Mouse (Mus musculus) intestine, postnatal 0 days (tissue): Measurements from ENCODE around the gene Zcchc14. TPM values are rescaled to one million over a fixed set of nuclear protein-coding genes. Genes with fewer than 3 reads are reported as not detected.

Experiments
- ATAC-seq: fragments of 200-750 bp; cut with Nextera tagmentation; 2 replicates; pipeline ENCODE4 v1.8.0; 2017; ENCODE audit warnings: mild to moderate bottlenecking, moderate TSS enrichment, moderate library complexity
- H3K27ac ChIP-seq: fragments of 300-500 bp; sonication (generic); 2 replicates; pipeline ENCODE4 v1.5.1; 2014; ENCODE audit warnings: mild to moderate bottlenecking, low read depth, low read length, moderate library complexity
- H3K27me3 ChIP-seq: fragments of 300-500 bp; sonication (generic); replicated peaks from 2 replicates; pipeline ENCODE4 v1.6.1; 2014; ENCODE audit warnings: low read length, mixed read lengths; ENCODE audit not compliant: control insufficient read depth, insufficient read depth
- H3K36me3 ChIP-seq: fragments of 300-500 bp; sonication (generic); 2 replicates; pipeline ENCODE4 v1.6.1; 2014; ENCODE audit warnings: mild to moderate bottlenecking, moderate library complexity; ENCODE audit not compliant: control insufficient read depth, insufficient read depth
- H3K4me1 ChIP-seq: fragments of 300-500 bp; sonication (generic); replicated peaks from 2 replicates; pipeline ENCODE4 v1.6.1; 2014; ENCODE audit warnings: antibody characterized with exemption, low read length, mixed read lengths; ENCODE audit not compliant: control insufficient read depth, insufficient read depth
- H3K4me2 ChIP-seq: fragments of 300-500 bp; sonication (generic); replicated peaks from 2 replicates; pipeline ENCODE4 v1.6.1; 2014; ENCODE audit warnings: low read depth, mild to moderate bottlenecking, moderate library complexity
- H3K4me3 ChIP-seq: fragments of 300-500 bp; sonication (generic); 2 replicates; pipeline ENCODE4 v1.5.1; 2014; ENCODE audit warnings: low read depth, low read length
- H3K9ac ChIP-seq: fragments of 300-500 bp; sonication (generic); 2 replicates; pipeline ENCODE4 v1.6.1; 2014; ENCODE audit warnings: mild to moderate bottlenecking, low read depth, low read length
- H3K9me3 ChIP-seq: fragments of 300-500 bp; sonication (generic); 2 replicates; pipeline ENCODE4 v1.6.1; 2016; ENCODE audit warnings: mixed run types; ENCODE audit not compliant: control insufficient read depth
- CTCF ChIP-seq: sonication (generic); IDR thresholded peaks from 2 replicates; pipeline ENCODE4 v1.5.1; 2016; ENCODE audit warnings: low read depth, mild to moderate bottlenecking, control low read depth, antibody characterized with exemption, moderate library complexity
- WGBS: fragments of 180-500 bp; shearing (Covaris S2); extraction: QIAGEN DNeasy Blood & Tissue Kit; methylation state at CpG from one replicate; pipeline ENCODE4 v1.1.7; 2014; 5-methylcytosine and 5-hydroxymethylcytosine counted together
- polyA plus RNA-seq: library from polyadenylated mRNA; unstranded; fragments of >200 nt; fragmentation: Nextera tagmentation; extraction: Ambion mirVana; gene quantifications from 2 replicates; pipeline ENCODE4 v1.2.1, GENCODE M21; 2015

Zcchc14 gene
- polyA plus RNA-seq, 1 experiment from 2014 or later = 6.9 TPM

DNA sequence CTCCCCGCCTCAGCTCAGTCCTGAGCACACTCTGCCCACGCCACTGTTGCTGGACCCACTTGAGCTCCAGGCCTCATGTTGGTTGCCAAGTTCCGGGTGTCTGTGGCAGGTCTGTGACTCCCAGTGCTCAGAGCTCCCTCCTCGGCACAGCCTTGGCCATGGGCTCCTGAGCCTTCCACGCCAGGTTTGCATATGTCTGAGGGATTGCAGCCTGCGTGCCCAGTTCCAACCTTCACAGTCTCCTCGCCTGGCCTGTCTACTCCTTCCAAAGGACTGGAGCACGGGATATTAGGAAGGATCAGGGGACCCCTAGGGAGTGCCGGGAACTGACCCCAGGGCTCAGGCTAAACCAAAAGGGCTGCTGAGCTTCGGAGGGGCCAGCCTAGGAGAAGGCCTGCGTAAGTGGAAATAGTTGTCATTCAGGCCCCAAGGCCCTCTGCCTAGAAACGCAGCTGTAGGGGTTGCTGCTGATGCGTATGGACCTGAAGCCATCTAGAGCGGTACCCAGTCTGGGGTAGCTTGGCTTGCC is 2.3 kb upstream of the Zcchc14 start:
- Histone ChIP-seq H3K4me3 (no peak overlapping the region), H3K27ac (no peak overlapping the region), H3K36me3 (no peaks in the 10 kb centered on the region), H3K4me2 (no peak overlapping the region), H3K4me1 (peaks cover 9% of the 10 kb centered on the region), H3K9me3 (no peaks in the 10 kb centered on the region), H3K27me3 (no peaks in the 10 kb centered on the region), H3K9ac (no peak overlapping the region)
- no peak for ATAC-seq
- 86% methylated on average over 14 of the region's 14 CpGs for WGBS
- no peak for TF ChIP-seq CTCF

DNA sequence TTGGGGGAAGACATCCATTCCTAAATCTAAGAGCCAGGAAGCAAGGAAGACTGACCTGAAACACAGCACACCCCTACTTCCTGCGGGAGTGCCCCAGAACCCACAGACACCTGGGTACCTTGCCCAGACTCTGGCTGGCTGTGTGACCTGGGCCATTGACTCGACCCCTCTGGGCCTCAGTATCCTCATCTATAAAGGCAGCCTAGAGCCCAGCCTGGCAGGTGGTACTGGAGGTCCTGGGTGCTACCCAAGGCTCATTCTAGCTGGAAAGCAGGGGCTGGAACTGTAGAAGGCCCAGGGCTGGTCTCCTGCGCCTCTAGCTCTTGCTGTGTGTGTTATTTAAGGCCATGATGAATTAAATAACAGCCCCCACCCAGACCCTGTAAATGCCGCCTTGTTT is 1.4 kb upstream of the Zcchc14 start:
- Histone ChIP-seq H3K4me2 (peak overlapping the region; percentile 94), H3K9me3 (no peaks in the 10 kb centered on the region), H3K27me3 (no peaks in the 10 kb centered on the region), H3K4me3 (0 out of 2 replicates have a peak overlapping the region, but pooled peaks have one; percentile 79), H3K27ac (no peak overlapping the region), H3K36me3 (no peaks in the 10 kb centered on the region), H3K9ac (0 out of 2 replicates have a peak overlapping the region, but pooled peaks have one; percentile 63), H3K4me1 (peaks cover 14% of the 10 kb centered on the region)
- WGBS = 87% methylated on average over 4 of the region's 4 CpGs
- TF ChIP-seq CTCF = no peak
- ATAC-seq = no peak

DNA sequence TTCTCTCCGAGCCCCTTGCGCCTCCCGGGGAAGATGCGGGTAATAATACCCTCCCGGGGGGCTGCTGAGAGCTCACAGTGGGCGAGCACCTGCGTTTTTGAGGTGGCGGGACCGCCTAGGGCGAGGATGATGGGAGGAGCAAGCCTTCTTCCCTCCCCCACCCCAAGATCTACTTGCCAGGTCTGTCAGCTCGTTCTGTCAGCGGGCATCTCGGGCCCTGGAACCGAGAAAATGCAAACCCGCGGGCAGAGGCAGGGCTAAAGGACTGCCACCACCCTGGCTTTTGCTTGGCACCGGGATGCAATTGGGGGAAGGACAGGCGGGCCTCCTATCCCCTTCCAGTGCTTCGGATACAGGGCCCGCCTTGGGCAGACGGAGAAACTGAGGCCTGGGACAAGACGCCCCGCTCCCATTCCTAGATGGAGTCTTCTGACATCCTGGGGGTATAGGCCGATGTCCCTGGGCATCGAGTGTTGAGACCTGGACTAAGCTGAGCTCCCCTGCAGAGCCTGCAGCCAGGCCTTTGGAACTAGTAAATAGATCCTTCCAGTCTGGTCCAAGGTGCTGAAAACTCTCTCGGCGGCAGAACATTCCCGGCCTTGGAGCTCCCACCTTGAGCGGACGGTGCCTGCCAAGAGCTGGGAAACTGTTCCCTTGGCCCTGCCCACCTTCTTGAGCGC is 779 bp upstream of the Zcchc14 start:
- H3K4me1 ChIP-seq = peaks cover 19% of the 10 kb centered on the region
- 2% methylated on average over 31 of the region's 31 CpGs for WGBS
- H3K4me2 ChIP-seq = peak overlapping the region; percentile 94
- H3K27me3 ChIP-seq = no peaks in the 10 kb centered on the region
- no peaks in the 10 kb centered on the region for H3K36me3 ChIP-seq
- no peak for ATAC-seq
- H3K4me3 ChIP-seq = peak overlapping the region; percentile 79
- H3K9ac ChIP-seq = peak overlapping the region; percentile 63
- peak overlapping the region; percentile 95 for H3K27ac ChIP-seq
- H3K9me3 ChIP-seq = no peaks in the 10 kb centered on the region
- TF ChIP-seq CTCF = no peak

DNA sequence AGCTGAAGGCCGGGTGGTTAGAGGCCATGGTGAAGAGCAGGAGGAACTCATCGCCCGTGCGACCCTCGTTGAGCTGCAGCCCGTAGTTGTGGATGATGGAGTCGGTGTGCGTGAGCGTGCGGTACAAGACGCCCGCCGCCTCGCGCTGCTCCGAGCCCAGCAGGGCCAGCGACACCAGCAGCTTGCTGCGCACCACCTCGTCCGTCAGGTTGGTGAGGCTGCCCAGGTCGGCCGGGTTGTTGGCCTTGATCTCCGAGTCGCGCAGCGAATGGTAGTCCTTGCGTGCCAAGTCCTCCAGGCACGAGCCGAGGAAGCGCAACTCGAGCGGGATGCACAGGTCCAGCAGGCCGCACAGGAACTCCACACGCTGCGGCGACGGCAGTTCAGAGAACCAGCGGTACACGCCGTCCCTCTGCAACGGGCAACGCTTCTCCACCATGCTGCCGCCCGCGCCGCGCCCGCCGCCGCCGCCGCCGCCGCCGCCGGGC is 783 bp downstream of the Zcchc14 start:
- no peaks in the 10 kb centered on the region for H3K36me3 ChIP-seq
- H3K4me3 ChIP-seq = peak overlapping the region; percentile 70
- peaks cover 32% of the 10 kb centered on the region for H3K4me1 ChIP-seq
- H3K9me3 ChIP-seq = no peaks in the 10 kb centered on the region
- ATAC-seq = no peak
- under 1% methylated on average over 56 of the region's 56 CpGs for WGBS
- H3K9ac ChIP-seq = peak overlapping the region; percentile 51
- peak overlapping the region; percentile 72; the same call in 1 of the 2 replicates for H3K27ac ChIP-seq
- TF ChIP-seq CTCF = no peak
- no peaks in the 10 kb centered on the region for H3K27me3 ChIP-seq
- H3K4me2 ChIP-seq = peak overlapping the region; percentile 94

DNA sequence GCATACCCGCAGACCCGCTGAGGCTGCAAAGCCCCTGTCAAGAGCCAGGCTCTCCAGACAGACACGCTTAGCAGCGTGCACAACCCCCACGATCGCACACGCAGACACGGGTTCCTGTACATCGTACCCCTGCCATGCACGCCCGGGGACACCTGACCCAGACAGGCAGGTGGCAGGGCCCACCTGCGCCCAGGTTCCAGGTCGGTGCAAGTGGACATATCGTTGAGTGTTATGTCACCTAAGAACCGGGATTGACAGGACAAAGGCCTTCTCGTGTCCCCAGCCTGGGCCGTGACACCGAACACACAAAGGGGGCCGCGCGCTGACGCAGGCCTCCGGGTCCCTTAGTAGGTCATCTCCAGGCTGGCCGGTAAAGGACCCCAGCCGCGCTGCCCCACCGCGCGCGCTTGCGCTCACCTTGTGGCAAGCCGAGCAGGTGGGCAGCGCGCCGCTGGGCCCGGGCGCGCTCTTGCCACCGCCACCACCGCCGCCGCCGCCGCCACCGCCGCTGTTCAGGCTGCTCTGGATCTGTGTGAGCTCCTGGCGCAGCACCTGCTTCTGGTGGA is 1.3 kb downstream of the Zcchc14 start:
- TF ChIP-seq CTCF = no peak
- peak overlapping the region; percentile 94 for H3K4me2 ChIP-seq

More for the DNA sequence above, 1.3 kb downstream of the Zcchc14 start:
- Histone ChIP-seq H3K4me3 (peak overlapping the region; percentile 70), H3K27me3 (no peaks in the 10 kb centered on the region), H3K9me3 (no peaks in the 10 kb centered on the region), H3K27ac (0 out of 2 replicates have a peak overlapping the region, but pooled peaks have one; percentile 72), H3K4me1 (peaks cover 32% of the 10 kb centered on the region), H3K36me3 (no peaks in the 10 kb centered on the region), H3K9ac (peak overlapping the region; percentile 51)
- WGBS = 10% methylated on average over 36 of the region's 47 CpGs
- ATAC-seq = no peak
